Mouse (Mus musculus) cerebellum, adult 8-10 months (tissue): ENCODE data around the gene Eif3a.

Source experiments
- DNase-seq: peaks from one replicate; pipeline ENCODE4 v3.0.0; 2022

Eif3a gene

GRCm38 (mm10) chr19:60758896-60759835 lies 31.3 kb downstream of the Eif3a start:
- no peak for DNase-seq

DNA sequence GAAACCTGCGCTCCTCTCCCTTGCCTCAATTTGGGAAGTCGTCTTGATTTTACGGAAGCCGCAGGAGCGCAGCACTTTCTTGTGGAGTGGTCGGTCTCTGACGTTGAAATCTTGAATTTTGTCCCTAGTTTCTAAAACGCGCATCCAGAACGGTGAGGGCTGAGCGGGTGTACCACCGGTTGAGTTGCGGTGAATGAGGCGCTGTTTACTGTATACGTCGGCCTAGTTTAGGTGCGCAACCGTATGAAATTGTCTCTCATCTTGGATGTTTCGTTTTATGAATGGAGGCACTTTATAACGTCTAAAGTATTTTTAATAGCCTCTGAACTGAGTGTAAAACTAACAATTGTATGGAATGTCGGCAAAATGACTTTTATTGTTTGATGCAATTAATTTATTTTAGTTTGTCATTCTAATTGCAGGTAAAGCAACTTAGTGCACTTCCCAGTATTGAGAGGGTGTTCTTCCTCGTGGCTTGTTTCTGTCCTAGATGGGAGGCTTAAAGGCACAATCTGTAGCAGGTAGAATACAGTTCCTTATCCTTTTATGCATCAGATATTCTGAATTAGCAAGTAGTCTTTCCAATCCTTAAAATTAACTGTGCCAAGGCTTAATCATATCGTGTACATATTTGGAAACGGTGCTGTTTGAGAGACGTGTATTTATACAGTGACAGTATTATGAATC lies 33.2 kb downstream of the Eif3a start:
- no peak for DNase-seq

GRCm38 (mm10) chr19:60756192-60757098 lies 34.0 kb downstream of the Eif3a start:
- peak; percentile 59 for DNase-seq

DNA sequence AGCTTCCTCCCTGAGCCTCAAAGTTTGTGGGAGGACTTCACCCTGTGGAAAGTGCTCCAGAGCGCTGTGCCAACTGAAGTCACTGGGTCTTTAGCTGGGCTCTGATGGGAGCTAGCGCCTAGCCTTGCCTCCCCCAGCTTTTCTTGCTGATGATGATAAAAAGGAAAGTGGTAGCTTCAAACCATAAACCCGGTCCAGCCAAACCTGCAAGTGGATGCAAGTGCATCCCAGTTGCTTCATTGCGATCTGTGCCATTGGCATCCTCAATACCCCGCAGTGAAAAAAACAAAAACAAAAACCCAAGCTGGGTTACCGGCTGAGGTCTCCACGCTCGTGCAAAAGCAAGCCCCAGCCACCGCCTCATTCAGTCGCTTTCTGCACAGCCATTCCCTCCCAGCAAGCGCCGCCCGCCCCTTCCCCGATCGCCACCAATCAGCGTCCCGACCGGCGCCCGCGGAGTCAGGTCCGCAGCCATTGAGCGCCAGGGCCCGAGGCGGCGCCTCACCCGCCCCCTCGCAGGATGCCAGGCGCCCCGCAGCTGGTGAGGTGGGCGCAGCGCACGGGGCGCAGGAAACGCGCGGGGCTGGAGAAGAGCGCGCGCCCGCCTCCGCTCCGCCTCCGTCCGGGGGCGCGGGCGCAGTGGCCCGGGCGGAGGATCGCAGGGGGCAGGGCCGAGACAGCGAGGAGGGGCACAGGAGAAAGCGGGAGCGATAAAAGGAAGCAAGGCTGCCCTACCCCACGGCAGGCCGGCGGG lies 34.8 kb downstream of the Eif3a start, which contains the start of gene Nanos1:
TSS of gene Nanos1 (plus strand) at position 550 of the 754 bp plus-strand sequence.
- DNase-seq: peak; percentile 88

DNA sequence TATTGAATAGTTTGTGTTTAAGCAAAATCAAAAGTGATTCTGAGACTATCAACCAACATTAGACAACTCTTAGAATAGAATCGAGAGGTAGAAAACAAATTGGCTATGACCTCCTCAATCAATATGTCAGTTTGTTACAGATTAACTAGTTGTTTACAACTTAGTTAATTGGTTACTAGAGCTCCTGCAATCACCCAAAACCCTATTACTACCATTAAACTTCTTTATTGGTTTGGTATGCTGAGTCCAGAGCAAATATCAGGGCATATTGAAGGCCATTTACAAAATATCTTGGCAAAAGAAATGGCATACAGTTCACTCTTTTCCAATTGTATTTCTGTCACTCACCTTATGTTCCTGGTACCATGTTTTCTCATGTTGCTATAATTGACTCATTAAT lies 42.7 kb downstream of the Eif3a start:
- no peak for DNase-seq

- no peak for DNase-seq
These were observed 46.5 kb downstream of the Eif3a start for GRCm38 (mm10) chr19:60743767-60744547.

DNA sequence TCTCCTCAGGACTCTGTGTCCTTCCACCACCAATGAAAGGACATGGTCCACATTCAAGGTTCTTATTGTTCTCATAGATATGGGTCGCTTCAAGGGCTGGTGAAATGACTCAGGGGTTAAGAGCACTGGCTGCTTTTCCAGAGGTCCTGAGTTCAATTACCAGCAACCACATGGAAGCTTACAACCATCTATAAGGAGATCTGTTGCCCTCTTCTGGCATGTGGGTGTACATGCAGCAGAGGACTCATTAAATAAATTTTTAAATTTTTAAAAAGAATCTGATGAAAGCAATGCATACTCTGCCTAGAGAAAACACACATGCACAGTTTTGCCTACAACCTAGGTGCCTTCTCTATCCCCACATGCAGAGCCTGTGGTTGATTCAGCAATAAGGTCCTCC lies 49.9 kb downstream of the Eif3a start:
- no peak for DNase-seq

DNA sequence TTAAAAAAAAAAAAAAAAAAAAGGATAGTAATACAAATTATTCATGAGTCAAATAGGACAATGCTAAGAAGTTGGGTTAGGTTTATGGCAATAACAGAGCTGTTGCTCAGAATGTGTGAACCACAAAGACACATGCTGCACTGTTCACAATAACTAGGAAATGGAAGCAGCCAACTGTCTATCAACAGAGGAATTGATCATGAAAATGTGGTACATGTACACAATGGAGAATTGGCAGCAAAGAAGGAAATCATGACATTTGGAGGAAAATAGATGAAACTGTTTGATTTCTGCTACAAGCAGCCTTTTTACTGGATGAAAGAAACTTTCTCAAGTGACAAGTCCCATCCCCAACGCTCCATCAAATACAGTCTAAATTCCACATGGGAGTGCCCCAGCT lies 58.5 kb downstream of the Eif3a start:
- DNase-seq: no peak

GRCm38 (mm10) chr19:60731299-60731698 lies 59.2 kb downstream of the Eif3a start:
- DNase-seq: no peak

- peak; percentile 32 for DNase-seq
These were observed 60.1 kb downstream of the Eif3a start for GRCm38 (mm10) chr19:60730281-60730852.

DNA sequence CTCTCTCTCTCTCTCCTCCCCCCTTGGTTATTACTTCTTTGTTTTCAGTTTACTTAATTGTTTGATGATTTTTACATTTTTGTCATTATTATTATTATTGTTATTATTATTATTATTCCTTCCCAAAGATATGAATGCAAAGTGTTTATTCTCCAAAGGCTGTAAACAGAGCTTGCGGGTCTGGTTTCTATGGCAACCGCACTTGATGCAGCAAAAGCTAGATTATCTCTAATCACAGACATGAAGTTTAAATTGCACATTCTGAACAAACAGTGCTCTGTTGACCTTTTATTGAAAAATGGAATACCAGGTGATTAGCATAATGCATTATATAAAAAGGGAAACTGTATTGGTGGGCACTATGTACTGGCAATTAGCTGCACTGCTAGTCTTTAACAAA lies 74.1 kb downstream of the Eif3a start:
- DNase-seq: no peak

DNA sequence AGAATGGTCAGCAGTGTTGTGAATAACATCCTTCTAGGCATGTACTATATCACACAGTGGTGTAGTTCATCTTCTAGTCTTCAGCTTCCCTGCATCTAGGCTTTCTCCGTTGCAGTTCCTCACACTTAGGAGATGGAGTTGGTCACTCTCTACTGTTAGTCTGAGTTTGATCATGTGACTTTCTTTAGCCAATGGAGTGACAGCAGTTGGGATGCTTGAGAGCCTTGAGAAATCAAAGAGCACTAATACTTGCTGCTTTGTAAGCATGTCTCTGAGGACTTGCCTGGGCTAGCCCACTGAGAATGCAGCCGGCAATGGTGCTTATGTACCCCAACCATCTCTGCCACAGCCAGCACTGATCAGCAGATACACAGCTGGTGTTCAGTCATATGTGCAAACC lies 77.9 kb downstream of the Eif3a start:
- DNase-seq: no peak
